Mouse (Mus musculus): ENCODE measurements at regions not wholly inside any gene's neighbourhood (a gene's known extent, or its start where the extent isn't known, plus 50 kb on each side); places are given as distances from the start of the nearest gene placed in this dataset.

DNA sequence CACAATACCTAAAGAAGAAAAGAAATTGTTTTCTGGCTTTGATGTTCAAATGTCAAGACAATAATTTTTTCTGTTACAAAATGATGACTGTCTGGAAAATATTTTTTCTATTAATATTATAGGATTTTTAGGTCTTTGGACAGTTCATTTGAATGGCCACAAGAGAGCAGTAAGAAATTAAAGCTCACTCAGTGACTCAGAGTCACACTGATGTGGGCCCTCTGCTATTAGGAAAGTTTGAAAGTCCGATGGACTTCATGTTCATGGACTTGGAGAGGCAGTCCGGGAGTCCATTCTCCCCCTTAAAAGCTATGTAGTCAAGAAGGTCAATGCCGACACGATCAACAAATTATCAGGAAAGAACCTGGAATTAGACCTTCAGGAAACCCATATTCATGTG lies 657.0 kb downstream of the Mecom start:
- in situ Hi-C loops (cut with MboI, MseI) = no loop called here

DNA sequence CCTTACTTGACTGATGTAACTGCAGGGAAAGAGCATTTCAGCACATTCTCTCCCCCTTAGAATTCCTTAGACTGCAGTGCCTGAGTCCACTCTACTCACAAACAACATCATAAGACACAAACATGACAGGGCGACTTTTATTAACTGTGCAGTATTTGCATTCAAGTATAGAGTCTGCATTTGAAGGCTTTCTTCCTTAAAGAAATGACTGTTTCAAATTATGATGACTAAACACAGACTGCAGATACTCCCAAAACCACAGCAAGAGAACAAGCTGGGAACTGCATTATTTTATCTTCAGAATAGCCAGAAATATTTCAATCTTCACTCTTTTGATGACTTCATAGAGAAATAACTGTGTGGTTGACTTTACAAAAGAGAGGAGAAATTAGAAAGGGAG lies 657.5 kb downstream of the Mecom start:
- in situ Hi-C loops (cut with MboI, MseI) = no loop called here

- in situ Hi-C loops (cut with MboI, MseI) = no loop called here
Measured at GRCm38 (mm10) chr3:29889638-29890037, 658.2 kb downstream of the Mecom start.

DNA sequence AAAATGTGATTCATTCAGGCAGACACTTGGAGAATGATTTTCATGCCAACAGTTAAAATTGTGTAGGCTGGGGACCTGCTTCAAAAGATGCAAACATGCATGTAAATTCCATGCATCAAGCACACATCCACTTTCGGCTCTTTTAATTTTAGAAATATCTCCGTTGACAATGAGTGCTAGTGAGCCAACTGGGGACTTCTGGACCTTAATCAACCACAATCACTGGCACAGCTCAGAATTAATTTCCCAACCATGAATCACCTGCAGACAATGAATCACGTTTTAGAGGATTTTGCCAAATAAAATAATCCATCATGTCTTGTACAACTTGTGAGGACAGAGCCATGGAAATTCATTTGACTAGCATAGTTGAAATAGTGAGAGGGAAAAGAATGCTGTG lies 667.8 kb downstream of the Mecom start:
- in situ Hi-C loops (cut with MboI, MseI) = no loop called here

DNA sequence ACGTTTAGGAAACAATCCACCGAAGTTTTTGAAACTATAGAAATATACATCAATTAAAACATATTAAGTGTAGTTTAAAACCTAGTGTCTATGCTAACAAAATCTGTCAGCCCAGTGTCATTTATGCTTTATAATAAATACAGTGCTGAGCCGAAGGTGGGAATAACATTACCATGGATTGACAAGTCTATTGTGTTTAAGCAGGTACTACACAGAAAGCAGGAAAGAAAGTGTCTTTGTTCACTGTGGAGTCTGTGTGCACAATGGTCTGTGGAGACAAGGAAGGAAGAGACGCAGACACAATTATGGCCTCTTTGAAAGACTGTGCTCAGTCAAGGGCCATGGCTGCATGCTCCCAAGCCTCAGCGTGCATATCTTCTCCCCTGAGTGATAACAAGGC lies 672.0 kb downstream of the Mecom start:
- in situ Hi-C loops (cut with MboI, MseI) = no loop called here

DNA sequence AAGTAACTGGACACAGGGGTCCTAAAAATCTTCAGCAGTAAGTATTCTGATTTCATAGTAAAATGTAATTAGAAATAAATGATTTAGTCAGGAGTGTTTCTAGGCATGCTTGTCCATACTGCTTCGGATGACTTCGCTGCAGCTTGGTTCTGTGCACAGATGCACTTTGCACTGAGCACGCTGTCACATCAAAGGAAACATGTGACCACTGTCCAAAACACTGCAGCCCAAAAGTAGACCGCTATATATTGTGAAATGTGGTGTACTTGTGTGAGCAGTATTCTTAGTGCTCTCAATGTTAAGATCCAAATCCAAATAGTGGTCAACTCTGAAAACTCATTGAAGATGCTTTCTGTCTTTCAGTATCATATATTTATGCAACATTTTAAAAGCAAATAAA lies 685.4 kb downstream of the Mecom start:
- in situ Hi-C loops (cut with MboI, MseI) = no loop called here

GRCm38 (mm10) chr3:29852465-29852864 lies 695.3 kb downstream of the Mecom start:
- in situ Hi-C loops (cut with MboI, MseI) = no loop called here

- in situ Hi-C loops (cut with MboI, MseI) = no loop called here
Measured at GRCm38 (mm10) chr3:29835432-29835831, 712.4 kb downstream of the Mecom start.

DNA sequence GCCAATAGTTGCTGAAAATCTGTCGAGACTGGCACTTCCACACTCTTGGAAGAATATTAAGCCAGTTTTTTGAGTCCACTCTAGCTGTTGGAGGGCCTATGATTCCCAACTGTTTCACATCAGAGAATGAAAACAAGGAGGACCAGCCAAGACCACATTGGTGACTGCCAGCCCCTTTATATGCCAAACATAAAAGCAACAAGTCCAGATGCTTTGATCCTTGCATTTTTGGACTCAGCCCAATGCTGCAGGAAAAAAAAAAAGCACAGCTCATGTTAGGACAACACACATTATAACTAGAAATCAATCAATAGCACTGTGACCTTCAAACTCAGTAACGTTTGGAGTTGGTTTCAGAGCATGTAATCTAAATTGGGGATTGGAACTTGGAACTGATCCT lies 712.9 kb downstream of the Mecom start:
- in situ Hi-C loops (cut with MboI, MseI) = no loop called here

DNA sequence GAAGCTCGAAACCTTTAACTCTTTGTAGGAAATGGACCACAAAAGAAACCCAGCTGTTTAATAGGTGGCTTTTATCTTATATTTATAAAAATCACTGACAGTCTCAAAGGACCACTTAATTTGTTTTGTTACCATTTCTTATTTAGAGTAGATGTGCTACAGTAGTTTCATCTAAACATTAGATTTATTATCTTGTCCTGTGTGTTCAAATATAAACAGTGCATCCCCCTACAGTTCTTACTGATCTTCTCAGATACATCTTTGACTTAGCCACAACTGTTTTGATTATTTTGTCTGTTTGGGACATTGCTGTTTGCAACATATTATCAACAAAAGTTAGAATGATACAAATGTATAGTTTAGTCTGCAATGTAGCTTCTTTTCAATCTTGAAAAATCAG lies 716.5 kb downstream of the Mecom start:
- in situ Hi-C loops (cut with MboI, MseI) = no loop called here

GRCm38 (mm10) chr3:29822622-29823370 lies 725.0 kb downstream of the Mecom start:
- in situ Hi-C loops (cut with MboI, MseI) = loop anchor here (5.0 kb wide), 1 partner anchor 85 kb away; no protein-coding TSS in a partner anchor

- in situ Hi-C loops (cut with MboI, MseI) = no loop called here
Measured at GRCm38 (mm10) chr3:29816964-29817363, 730.8 kb downstream of the Mecom start.

- in situ Hi-C loops (cut with MboI, MseI) = no loop called here
Measured at GRCm38 (mm10) chr3:29813276-29813675, 731.5 kb downstream of the Egfem1 start.

DNA sequence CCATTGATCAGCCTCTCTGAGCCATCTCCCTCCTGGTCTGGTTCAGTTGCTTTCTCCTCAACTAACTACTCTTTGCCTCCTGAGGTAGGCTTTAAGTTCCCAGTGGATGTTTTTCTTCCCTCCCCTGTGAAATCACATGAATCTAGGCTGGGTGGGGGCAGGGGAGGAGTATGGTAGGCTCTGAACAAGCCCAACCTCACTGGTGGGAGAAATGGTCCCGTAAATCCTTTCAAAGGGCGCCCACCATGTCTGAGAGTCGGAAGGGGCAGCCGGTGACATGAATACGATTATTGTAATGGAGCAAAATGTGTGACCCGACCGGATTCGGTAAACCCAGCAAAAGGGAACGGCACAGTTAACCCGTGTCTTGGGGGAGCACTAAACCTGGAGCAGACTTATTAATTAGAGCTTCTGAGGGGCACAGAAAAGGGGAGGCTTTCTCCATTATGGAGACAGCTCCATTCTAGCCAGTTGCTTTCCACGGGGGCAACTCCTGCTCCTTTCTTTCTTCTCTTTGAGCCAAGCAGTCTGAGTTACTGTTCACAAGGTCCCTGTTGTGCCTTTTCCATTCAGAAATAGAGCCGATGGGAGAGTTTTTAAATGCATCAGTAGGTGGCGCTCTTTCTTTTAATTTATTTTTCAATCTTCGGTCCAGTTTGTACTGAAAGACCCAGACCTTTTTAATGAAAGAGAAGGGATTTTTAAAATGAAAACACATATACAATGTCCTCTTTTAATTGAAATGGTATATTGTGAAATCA lies 730.8 kb downstream of the Egfem1 start:
- in situ Hi-C loops (cut with MboI, MseI) = no loop called here

DNA sequence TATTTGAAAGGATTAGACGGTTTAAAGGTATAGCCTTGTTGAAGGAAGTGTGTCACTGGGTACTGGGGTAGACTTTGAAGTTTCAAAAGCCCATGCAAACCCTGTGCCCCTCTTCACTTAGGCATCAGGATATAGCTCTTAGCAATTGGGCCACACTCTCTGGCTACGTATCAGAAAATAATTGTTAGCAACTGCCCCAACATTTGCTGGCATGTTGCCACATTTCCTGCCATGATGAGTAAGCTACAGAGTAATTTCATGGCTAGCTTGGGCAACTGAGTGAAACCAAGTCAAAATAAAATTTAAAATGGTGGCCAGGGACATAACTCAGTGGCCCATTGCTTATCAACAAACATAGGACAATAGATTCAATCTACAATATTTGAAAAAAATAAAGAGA lies 724.2 kb downstream of the Egfem1 start:
- in situ Hi-C loops (cut with MboI, MseI) = no loop called here

GRCm38 (mm10) chr3:29803456-29803855 lies 721.6 kb downstream of the Egfem1 start:
- in situ Hi-C loops (cut with MboI, MseI) = no loop called here

GRCm38 (mm10) chr3:29801081-29801480 lies 719.3 kb downstream of the Egfem1 start:
- in situ Hi-C loops (cut with MboI, MseI) = no loop called here

GRCm38 (mm10) chr3:29774365-29774764 lies 692.5 kb downstream of the Egfem1 start:
- in situ Hi-C loops (cut with MboI, MseI) = no loop called here

GRCm38 (mm10) chr3:29771194-29771593 lies 689.4 kb downstream of the Egfem1 start:
- in situ Hi-C loops (cut with MboI, MseI) = no loop called here

GRCm38 (mm10) chr3:29768592-29768991 lies 686.8 kb downstream of the Egfem1 start:
- in situ Hi-C loops (cut with MboI, MseI) = no loop called here

- in situ Hi-C loops (cut with MboI, MseI) = no loop called here
Measured at GRCm38 (mm10) chr3:29764021-29764420, 682.2 kb downstream of the Egfem1 start.

DNA sequence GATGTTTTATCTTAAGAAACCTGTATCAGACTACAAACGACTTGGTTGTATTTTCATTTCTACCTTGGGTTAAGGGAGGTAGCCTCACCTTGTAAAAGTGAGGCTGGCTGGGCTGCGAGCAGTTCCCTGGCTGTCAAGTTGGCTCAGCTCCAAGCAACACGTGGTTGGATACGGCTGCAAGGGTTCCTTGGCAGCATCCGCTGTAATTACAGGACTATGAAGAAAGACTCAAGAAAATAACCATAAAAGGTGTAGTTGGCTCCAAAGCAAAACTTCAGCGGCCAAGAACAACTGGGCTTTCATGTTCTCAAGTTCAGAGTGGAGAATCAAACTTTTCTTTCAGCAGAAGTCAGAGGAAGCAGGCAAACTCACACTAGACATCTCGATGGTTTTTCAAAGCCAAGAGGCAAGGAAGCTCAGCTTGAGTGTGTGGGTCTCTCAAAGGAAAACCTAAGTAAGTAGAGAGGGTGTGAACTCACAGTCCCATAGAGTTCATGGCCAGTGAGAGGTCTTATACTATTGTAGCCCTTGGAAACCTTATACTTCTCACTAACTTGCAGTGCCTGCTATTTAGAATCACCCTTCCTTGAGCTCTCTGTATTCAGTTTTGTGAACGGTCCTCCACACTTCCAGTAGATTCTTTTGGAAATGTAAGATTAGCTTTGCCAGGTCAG lies 676.1 kb downstream of the Egfem1 start:
- in situ Hi-C loops (cut with MboI, MseI) = no loop called here

Data from T-helper 2 cell (primary cell).